Mouse (Mus musculus): ENCODE measurements at regions not wholly inside any gene's neighbourhood (a gene's known extent, or its start where the extent isn't known, plus 50 kb on each side); places are given as distances from the start of the nearest gene placed in this dataset.
A peak's percentile ranks its signal among the peaks of the same experiment; 100 is the strongest.

DNA sequence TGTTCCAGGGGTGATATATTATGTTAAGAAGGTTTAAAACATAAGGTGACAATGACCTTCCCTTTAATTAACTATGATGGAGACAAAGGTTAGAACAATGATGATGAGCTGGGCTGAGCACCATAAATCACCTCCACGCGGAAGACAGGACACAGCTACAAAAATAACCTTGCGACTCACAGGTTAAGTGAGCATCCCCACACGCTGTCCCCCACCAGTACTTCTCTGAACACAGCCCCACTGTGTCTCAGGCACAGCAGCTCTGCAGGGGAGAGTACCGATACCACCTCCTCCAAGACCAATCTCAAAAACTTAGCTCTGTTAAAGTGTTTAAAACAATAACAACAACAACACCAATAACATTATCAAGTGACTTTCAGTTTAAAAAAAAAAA lies 307.7 kb upstream of the Adamts16 start:
- DNase-seq (ENCODE audit: low read depth, low spot score): no peak

DNA sequence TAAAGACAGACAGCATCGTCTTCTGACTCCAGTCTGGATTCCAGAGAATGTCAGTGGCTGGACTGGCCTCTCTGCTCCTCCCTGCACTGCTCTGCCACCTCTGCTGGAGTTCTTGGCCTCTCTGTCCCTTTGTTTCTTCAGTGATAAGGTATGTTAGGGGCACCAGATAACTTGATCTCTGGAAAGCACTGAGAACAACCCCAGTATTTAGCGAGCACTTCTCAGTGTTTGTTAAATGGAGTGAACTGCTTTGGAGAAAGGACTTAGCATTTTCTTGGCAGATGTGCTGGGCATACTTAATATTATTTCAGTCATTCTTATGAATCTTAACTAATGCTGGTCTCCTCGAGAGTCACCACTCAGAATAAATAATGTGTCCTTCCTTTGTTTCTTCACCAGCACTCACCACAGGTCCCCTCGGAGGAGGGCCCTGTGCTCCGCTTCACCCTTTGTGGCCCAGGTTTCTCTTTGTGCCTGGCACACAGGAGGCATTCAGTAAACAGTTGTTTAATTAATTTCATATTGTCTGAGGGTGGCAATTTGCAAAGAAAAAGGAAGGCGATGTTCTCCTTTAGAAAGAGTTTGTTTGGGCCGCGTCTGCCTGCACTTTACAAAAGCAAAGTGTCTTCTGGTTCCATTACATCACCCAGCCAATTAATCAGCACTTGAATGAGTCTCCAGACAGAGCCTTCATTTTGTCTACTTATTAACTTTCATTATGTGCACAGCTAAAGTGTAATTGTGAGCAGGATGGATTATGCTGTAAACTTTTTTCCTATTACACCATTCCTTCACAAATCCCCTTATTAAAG lies 307.1 kb upstream of the Adamts16 start:
- DNase-seq (ENCODE audit: low read depth, low spot score): no peak

DNA sequence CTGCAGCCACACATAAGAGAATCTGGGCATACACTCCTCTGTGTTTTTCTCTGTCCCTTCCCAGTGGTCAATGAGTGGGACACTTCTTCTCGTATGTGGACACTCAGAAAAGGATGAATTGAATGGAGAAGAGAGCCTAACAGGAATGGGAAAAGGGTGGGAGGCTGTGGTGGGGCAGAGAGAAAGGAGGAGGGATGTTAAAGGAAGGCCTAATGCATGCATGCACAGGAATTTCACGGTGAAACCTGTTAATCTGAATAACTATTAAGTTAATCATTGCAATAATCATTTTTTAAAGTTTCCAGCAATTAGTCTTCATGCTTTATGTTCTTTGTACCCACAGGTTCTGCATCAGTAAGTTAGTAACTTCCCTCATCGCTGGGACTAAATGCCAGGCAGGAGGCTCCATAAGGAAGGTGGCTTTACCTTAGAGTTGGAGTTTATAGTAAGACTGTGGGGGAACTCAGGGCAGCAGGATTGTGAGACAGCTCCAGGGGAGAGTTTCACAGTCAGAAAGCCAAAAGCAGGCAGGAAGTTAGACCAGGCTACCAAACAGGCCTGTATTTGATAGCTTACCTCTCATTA lies 305.3 kb upstream of the Adamts16 start:
- DNase-seq (ENCODE audit: low read depth, low spot score): no peak

DNA sequence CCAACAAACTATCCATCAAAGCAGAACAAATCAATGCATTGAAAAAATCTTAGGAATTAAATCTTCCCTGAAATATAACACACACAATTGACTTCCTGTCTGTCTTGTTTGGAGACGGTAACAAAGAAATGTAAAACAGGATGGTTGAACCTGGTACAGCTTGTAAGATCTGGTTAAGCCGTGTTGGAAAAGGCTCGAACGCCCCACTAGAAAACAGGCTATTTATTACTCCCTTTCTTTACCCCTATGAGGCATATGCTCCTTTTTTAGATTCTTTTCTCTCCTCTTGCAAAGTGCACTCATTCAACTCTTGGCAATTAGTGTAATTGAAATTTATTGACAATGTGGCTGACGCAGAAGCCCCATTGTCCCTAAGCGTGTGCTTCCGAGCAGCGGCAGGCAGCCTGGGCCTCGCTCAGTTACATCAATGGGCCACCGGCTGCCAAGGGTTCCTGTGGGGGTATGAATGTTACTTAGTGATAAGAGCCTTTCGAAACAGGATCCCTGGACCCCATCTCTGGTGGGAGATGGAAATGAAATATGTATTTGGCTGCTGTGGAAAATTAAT lies 297.2 kb upstream of the Adamts16 start:
- DNase-seq (ENCODE audit: low read depth, low spot score): no peak

DNA sequence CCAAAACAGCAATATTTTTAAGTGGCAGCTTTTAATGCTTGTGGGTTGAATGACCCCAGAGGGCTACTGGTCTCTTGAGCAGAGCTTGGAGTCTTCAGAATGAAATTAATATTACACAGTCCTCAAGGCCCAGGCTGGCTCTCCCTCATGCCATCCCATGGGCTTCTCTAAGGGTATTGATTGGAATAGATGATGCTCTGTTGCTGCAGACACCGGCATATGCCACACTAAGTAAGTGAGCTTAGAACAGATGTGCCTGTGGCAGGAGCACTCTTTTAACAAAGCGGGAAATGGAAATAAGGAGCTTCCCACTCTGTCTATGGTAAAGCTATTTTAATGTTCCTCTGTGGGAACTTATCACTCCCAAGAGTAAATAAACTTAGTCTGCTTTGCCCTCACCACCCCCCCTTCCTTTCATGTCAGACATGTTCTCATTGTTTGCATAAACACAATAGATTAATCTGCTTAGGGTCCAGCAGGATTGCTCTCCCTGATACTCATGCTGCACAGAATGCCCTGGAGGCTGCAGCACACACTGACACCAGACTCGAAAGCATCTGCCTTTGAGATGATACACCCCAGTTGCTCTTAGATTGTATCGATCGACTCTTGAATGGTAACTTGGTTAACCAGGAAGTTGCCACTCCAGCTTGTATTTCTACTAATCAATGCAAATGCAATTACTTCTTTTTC lies 294.5 kb upstream of the Adamts16 start:
- no peak for DNase-seq (ENCODE audit: low read depth, low spot score)

DNA sequence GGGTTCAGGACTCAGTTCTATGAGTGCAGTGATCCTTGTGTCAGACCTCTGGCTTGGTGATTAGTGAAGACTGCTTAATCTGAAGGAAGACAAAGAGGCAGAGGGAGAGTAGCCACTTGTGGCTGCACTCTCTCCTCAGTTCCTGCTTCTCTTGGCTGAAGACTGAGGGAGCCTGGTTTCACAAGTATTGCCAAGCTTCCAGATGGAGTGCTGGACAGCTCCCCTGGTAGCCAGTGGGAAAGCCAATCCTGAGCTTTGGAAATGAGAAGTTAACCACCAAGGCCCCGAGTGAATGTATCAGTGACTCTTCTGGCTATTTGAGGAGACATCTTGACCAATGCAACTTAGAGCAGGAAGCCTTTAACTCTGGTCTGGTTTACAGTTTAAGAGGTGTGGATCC lies 279.9 kb upstream of the Adamts16 start:
- DNase-seq (ENCODE audit: low read depth, low spot score): no peak

DNA sequence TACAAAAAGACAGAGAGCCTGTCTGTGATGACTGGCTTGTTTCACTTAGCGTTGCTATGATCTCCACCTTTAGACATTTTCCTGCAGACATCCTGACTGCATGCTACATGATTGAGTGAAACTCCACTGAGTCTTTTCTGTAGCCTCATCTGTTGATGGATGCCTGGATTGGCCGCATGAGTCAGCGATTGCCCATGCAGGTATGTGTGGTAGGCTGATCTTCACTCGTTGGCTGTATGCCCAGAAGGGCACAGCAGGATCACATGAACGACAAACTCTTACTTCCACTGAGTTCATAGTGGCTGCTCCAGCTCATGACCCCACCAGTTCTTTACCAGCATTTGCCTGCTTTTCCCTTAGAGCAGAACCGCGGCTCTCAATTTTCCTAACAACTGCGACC lies 266.6 kb upstream of the Adamts16 start:
- DNase-seq (ENCODE audit: low read depth, low spot score): no peak

DNA sequence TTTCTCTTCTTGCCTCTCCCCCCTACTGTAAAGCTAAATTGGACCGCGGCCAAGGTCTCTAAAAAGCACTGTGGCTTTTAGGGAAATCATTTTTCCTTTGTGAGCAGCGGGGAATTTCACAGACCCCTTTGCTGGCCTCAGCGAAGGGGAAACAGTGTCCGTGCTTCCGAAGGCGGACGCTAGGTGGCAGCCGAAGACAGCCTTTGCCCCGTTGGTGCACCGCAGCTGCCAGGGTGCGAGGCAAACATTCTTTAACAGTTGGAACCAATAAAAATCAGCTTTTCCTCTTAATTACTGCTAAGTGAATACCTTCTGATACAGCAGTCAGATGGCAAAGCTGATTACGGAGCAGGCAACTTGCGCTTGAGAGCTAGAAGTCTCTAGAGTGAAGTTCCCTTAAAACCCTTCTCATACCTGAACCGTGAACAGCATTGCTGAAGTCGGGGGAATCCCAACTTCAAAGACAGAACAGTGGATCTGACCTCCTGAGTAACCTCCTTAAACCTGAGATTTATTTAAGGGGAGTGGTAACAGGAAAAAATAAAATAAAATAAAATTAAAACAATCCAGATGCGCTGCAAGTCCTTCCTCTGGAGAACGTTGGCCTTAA lies 263.7 kb upstream of the Adamts16 start:
- DNase-seq (ENCODE audit: low read depth, low spot score): peak; percentile 2

DNA sequence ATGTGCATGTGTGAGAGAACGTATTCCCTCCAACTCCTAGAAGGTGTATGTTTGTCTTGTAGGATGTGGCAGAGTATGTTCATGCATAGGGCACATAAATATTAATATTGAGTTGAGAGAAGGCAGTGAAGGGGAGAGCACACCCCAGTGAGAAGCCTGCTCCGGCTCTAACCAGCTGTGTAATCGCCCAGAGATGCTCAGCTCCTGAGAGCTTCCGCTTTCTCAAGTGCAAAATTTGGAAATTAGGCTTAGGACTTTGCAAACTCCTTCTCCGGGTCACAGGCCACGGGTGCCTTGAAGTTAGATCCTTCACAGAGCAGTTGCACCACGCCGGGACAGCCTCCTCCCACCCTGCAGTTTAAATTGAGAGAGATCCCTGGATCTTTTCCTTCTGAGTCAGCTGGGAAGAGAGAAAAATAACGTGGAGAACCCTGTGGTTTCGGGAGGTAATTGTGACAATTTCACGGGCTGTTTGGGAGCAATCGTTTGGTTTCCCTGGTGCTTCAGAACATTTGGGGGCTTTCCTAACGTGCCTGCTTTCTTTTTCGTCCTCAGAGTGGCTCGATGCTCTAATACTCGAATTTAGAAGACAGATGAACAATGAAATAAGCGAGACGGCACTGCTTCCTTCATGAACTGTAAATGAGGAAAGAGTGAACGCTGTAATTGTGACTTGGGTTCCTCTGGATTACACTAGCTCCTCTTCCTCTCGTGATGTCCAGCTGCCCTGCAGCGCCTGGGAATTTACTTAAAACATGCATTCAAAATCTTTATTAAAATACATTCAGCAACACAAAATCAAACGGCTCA lies 263.0 kb upstream of the Adamts16 start:
- DNase-seq (ENCODE audit: low read depth, low spot score): no peak

DNA sequence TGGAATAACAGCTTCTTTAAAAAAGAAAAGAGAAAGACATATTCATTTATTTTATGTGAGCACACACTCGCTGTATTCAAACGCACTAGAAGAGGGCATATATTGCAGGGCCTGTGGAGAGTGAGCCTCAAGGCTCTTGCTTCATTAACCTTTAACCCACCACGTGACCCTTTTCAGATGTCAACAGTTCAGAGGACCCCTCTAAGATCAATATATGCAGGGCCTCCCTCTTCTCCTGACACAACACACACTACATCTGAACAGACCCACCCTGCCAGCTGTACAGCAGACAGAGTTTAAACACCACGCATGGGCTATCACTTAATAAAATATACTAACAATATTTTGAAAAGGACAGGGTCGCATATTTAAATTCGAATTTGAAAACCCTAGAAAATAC lies 242.7 kb upstream of the Adamts16 start:
- no peak for DNase-seq (ENCODE audit: low read depth, low spot score)

DNA sequence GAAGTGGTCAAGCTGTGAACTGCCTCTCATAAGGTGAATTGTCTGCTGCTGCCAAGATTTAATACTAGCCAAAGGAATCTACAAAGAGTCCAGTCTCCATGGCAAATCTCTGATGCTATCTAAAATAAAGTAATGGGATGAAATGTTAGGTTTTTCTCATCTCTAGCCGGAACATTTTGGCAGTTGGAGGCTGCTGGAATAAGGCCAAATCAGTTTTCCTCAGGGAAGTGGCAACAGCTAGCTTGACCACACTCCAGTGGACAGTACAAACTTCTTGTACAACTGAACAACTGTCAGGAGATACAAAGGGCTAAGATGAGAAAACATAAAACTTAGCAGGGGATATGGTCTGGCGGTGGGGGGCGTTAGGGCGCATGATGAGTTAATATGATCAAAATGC lies 234.3 kb upstream of the Adamts16 start:
- DNase-seq (ENCODE audit: low read depth, low spot score): no peak

DNA sequence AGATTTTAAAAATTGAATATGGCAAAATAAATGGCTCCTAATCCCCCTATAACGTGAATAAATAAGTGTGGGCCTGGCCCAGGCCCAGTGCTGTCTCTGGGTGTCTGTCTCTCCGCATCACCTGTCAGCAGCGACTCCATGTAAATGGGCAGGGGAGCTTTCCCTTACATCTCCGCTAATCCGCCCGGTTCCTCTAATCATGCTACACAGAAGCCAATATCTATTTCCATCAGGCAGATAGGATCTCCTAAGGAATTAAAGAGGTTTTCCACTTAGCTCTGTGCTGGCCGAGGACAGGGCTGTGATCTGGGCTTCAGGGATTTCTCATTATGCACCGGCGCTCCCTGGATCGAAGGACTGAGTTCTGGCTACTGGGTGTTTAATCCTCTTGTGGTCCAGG lies 232.4 kb upstream of the Adamts16 start:
- no peak for DNase-seq (ENCODE audit: low read depth, low spot score)

DNA sequence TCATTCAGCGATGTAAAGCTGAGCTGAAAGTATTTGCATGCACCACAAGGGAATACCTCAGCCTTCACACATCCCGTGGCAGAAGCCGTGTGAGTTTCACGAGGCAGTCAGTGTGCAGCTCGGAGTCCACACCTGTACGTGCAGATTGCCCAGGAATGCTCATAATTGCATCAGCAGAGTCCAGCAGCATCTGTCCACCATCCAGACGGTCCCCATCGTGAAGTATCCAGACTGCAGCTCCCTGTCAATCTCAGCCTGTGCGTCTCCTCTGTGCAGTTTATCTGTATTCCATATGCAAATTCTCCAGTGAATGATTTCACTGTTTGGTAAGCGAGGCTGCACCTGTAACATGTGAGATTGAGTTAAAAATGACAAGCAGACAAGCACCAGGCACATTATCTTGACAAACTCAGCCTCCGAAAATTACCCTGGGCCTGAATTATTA lies 227.2 kb upstream of the Adamts16 start:
- no peak for DNase-seq (ENCODE audit: low read depth, low spot score)

DNA sequence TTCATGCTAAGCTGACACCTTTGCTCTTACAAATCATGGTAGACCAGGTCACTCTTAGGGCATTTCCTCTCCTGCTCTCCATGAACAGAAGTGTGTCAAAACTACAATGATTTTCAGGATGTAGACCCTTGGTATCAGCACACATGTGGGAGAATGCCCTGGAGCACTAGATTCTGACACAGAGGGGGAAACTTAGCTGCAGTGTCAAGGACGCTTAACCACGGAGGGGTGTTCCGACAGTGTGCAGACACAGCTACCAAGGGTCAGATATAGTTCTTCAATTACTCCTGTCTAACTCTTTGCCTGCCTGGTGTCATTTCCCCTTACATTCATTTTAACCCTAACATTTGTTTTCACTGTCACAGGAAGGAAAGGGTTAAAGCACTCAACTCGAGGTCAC lies 226.4 kb upstream of the Adamts16 start:
- no peak for DNase-seq (ENCODE audit: low read depth, low spot score)

DNA sequence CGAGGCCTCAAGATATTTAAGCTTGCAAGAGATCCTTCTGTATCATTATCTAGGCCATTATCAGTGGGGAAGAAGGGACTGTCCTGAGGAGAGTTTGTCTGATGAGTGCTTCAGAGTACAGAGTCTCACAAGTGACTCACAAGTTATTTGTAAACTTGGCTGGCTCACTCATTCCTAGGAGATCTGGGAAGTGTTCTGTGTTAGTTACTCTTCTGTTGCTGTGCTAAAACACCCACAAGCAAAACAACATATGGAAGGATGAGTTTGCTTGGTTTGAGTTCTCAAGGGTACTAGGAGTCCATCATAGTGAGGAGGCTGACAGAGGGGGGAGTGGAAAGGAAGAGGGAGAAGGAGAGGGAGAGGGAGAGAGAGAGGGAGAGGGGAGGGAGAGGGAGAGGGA lies 224.0 kb upstream of the Adamts16 start:
- no peak for DNase-seq (ENCODE audit: low read depth, low spot score)

DNA sequence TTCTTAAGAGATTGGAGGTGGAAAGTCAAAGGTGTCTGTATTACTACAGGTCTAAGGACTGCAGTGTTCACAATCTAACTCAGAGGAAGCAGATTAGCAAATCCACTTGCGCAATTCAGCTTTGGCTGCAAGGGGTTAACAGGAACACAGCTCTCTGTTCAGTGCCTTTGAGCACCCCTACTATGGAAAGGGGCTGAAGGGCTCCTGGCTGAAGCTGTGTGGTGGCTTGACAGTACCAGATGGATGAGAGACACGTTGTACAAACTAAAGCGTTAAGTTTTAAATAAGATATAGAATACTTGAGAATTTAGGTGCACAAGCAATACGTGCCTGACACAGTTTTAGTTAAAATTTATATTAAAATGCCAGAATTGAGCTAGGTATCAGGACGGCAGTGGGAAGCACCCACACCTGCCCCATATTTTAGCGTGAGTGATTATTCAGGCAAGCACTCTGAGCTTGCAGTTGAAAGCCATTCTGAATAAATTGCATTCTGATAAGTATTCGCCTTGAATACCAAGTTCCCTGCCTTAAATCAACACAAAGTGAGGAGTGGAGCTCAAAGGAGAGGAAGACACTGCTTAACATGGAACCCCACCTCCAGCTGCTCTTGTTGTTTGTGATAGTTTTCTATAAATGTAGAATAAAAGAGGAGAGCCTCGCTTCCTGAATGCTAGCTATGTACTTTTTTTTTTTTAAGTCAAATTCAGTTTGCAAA lies 223.1 kb upstream of the Adamts16 start:
- no peak for DNase-seq (ENCODE audit: low read depth, low spot score)

DNA sequence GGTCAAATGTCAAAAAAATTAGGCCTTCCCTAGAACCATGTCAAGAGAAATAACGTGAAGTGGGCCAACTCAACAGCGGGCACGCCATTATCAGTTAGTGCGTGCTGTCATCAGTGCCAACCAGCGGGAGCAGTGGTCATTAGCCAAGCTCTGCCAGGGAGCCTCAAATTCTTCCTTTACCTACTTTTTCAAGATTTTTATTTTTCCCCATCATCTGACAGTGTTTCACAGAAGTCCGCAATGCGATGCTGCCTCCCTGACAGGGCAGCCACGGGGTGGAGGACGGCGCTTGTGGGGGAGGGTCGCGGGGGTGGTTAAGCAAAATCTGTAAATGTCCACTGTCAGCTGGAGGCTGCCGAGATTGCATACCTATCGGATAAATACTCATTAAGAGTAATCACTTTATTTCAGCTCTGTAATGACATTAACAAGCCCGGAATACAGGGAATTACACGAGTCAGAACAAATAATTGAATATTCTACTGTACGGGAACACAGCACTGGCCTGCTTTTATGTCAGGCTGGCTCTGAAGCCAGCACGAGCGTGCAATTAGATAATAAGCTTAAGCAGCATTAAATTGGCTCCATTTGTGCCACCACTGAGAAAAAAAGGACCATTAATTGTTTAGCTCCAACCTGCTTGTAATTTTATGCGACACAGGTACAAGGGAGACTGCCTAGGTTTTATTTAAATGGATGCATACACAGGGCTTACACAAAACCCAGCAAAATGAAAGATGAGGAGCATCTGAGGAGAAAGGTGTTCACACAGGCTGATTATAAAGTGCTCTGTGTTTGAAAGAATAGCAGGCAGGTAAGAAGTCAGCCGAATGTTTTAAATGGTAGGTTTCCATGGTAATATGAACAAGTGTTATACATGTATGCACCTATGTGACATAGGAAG lies 212.0 kb upstream of the Adamts16 start:
- no peak for DNase-seq (ENCODE audit: low read depth, low spot score)

DNA sequence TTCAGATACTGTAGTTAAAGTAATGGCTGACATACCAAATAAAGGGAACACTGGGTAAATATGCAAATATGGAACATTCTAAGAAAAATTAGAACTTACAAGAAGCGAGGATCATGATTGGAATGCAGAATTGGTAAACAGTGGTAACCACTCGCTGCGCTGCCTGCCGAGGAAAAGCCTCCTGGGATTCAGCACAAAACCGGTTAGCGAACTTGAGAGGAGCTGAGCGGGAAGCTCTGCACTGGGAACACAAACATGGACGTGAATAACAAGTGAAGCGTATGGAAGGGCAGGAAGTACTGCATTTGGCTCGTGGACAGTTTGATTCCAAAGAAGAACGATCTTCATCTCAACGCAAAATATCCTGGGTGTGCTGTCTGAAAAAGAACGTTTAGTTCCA lies 209.0 kb upstream of the Adamts16 start:
- DNase-seq (ENCODE audit: low read depth, low spot score): no peak

DNA sequence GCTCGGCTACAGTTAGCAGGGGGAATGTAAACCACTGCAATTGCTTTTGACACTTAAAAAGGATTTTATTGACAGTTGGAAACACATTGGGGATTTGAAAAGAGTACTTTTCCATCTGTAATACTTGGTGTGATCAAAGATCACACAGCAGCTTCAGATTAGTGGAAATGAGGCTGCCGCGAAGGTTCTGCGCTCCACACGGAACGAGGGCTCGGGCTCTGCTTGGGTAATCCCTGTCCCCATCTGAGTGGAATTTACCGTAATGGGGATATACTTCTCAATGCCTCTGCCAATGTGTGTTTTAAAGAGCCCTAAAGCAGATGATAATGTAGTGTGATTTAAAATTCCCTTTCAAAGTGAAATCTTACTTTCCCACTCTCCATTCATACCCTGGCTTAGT lies 194.4 kb upstream of the Adamts16 start:
- DNase-seq (ENCODE audit: low read depth, low spot score): no peak
